Comparison of ENCODE assay signal across 7 mouse cellular contexts in the genomic region with DNA sequence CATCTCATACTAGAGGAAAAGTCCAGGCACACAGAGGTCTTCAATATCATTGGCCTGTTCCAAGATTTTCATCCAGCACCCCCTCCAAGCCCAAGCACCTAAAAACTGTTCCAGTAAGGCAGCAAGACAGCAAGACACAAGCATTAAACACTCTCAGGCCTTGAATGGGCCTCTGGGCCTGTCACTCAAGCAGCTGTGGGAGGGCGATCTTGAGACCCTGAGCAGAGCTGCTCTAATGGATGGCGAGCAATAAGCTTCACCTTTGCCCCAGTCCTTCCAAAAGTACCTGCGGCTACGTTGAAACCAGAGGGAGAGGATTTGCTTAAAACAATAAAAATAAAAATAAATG.
DNase-seq lines count a peak whose midpoint lies in the region; ATAC-seq lines count a peak whose summit lies in the region.

No protein-coding gene starts in this region.

- H3K9ac ChIP-seq in lung, embryonic 16.5 days (ENCODE audit: low read length), result peak overlapping the region; percentile 75
- peak overlapping the region; percentile 55 for H3K9ac ChIP-seq in hindbrain, embryonic 14.5 days
- peak overlapping the region; percentile 66 for H3K9ac ChIP-seq in midbrain, embryonic 14.5 days (replicated peaks; ENCODE audit: low read length)

- no peaks in the 10 kb centered on the region for H3K9me3 ChIP-seq in lung, embryonic 16.5 days (ENCODE audit: control insufficient read depth, low read length)
- H3K9me3 ChIP-seq in hindbrain, embryonic 14.5 days (ENCODE audit: control insufficient read depth, low read length), result no peaks in the 10 kb centered on the region
- no peaks in the 10 kb centered on the region for H3K9me3 ChIP-seq in midbrain, embryonic 14.5 days (ENCODE audit: control insufficient read depth, low read length)

- peak overlapping the region; percentile 100 for H3K27ac ChIP-seq in lung, embryonic 16.5 days (ENCODE audit: low read length)
- H3K27ac ChIP-seq in hindbrain, embryonic 14.5 days, result peak overlapping the region; percentile 93
- H3K27ac ChIP-seq in midbrain, embryonic 14.5 days (replicated peaks; ENCODE audit: low read depth, low read length), result peak overlapping the region; percentile 87

- H3K36me3 ChIP-seq in lung, embryonic 16.5 days (ENCODE audit: control insufficient read depth, insufficient read depth, low read length), result no peaks in the 10 kb centered on the region
- no peaks in the 10 kb centered on the region for H3K36me3 ChIP-seq in hindbrain, embryonic 14.5 days (replicated peaks; ENCODE audit: control insufficient read depth, insufficient read depth)
- no peaks in the 10 kb centered on the region for H3K36me3 ChIP-seq in midbrain, embryonic 14.5 days (ENCODE audit: control insufficient read depth, insufficient read depth, low read length)

- H3K27me3 ChIP-seq in lung, embryonic 16.5 days (ENCODE audit: control insufficient read depth, insufficient read depth, low read depth, low read length), result no peaks in the 10 kb centered on the region
- H3K27me3 ChIP-seq in hindbrain, embryonic 14.5 days (ENCODE audit: control insufficient read depth, insufficient read depth, low read length), result no peaks in the 10 kb centered on the region
- H3K27me3 ChIP-seq in midbrain, embryonic 14.5 days (ENCODE audit: control insufficient read depth, insufficient read depth, low read length), result no peaks in the 10 kb centered on the region

- 0% methylated on average over 4 of the region's 4 CpGs for WGBS in lung, embryonic 16.5 days
- under 1% methylated on average over 4 of the region's 4 CpGs for WGBS in hindbrain, embryonic 14.5 days
- WGBS in midbrain, embryonic 14.5 days, result under 1% methylated on average over 4 of the region's 4 CpGs

- peak; percentile 49 for ATAC-seq in lung, embryonic 16.5 days (ENCODE audit: low read depth)
- peak; percentile 73 for ATAC-seq in hindbrain, embryonic 14.5 days (ENCODE audit: low FRiP score)
- ATAC-seq in midbrain, embryonic 14.5 days (ENCODE audit: low FRiP score, low TSS enrichment), result peak; percentile 81

- peak overlapping the region; percentile 56 for H3K4me2 ChIP-seq in lung, embryonic 16.5 days (ENCODE audit: low read depth, low read length)
- peak overlapping the region; percentile 74 for H3K4me2 ChIP-seq in hindbrain, embryonic 14.5 days (replicated peaks)
- H3K4me2 ChIP-seq in midbrain, embryonic 14.5 days (ENCODE audit: low read length), result peak overlapping the region; percentile 61

- no peak for DNase-seq in lung, postnatal 10 days
- DNase-seq in embryo, embryonic 10.5 days (ENCODE audit: low spot score), result peak; percentile 81
- DNase-seq in hindbrain, embryonic 14.5 days (ENCODE audit: low spot score), result peak; percentile 33
- no peak for DNase-seq in midbrain, embryonic 14.5 days
- no peak for DNase-seq in retina, postnatal 1 day
- DNase-seq in ovary, postnatal 14 days (ENCODE audit: low spot score), result no peak

- H3K4me1 ChIP-seq in lung, embryonic 16.5 days (replicated peaks; ENCODE audit: control insufficient read depth, insufficient read depth, low read length), result peaks cover 6% of the 10 kb centered on the region; the same call in 1 of the 2 replicates
- H3K4me1 ChIP-seq in hindbrain, embryonic 14.5 days (replicated peaks; ENCODE audit: control insufficient read depth, insufficient read depth, low read length), result no peaks in the 10 kb centered on the region
- 0 out of 2 replicates have a peak, but pooled peaks cover 5% of the 10 kb centered on the region for H3K4me1 ChIP-seq in midbrain, embryonic 14.5 days (ENCODE audit: control insufficient read depth, insufficient read depth, low read length)

- H3K4me3 ChIP-seq in lung, embryonic 16.5 days (ENCODE audit: low read length), result peak overlapping the region; percentile 73
- peak overlapping the region; percentile 58 for H3K4me3 ChIP-seq in hindbrain, embryonic 14.5 days (replicated peaks; ENCODE audit: low read length)
- H3K4me3 ChIP-seq in midbrain, embryonic 14.5 days (replicated peaks; ENCODE audit: low read depth, low read length), result peak overlapping the region; percentile 63

Comparison
In these comparisons a context has a peak if more than half of its experiments do, and no peak if none do; other contexts are left out.
1. DNase-seq: peak in embryo, embryonic 10.5 days (single experiment) and hindbrain, embryonic 14.5 days (single experiment); none in lung, postnatal 10 days (single experiment), midbrain, embryonic 14.5 days (single experiment), retina, postnatal 1 day (single experiment) and ovary, postnatal 14 days (single experiment).
2. Peak in every context shown above with its lines, with median percentiles within 50 percentile points of each other: ATAC-seq, H3K27ac ChIP-seq, H3K4me2 ChIP-seq, H3K4me3 ChIP-seq and H3K9ac ChIP-seq.